ENCODE assay signal across 9 mouse cellular contexts in genomic region chr11:7705312-7705764, GRCm38 (mm10).
DNase-seq lines count a peak whose midpoint lies in the region; ATAC-seq lines count a peak whose summit lies in the region.
"Had no signal": no experiment of that assay in that cellular context is flagged by ENCODE, and none has a peak within 500 bp of the region (broad histone marks: within the 10 kb centered on the region; RNA-seq: fewer than 3 reads in every experiment).

No protein-coding gene starts in this region.

- no peak overlapping the region for H3K4me2 ChIP-seq in forebrain, embryonic 14.5 days (ENCODE audit: low read length)
- H3K4me2 ChIP-seq in forebrain, embryonic 12.5 days = no peak overlapping the region
- H3K4me2 ChIP-seq in midbrain, embryonic 13.5 days (replicated peaks) = no peak overlapping the region
- H3K4me2 ChIP-seq: hindbrain, embryonic 15.5 days had no signal

- H3K27ac ChIP-seq in forebrain, embryonic 14.5 days (ENCODE audit: low read depth, low read length) = no peak overlapping the region
- H3K27ac ChIP-seq in forebrain, embryonic 12.5 days = no peak overlapping the region
- H3K27ac ChIP-seq in midbrain, embryonic 13.5 days = no peak overlapping the region
- H3K27ac ChIP-seq: hindbrain, embryonic 15.5 days had no signal

- H3K4me1 ChIP-seq in forebrain, embryonic 14.5 days (ENCODE audit: control insufficient read depth, insufficient read depth, low read length) = no peaks in the 10 kb centered on the region
- H3K4me1 ChIP-seq in forebrain, embryonic 12.5 days = no peaks in the 10 kb centered on the region
- no peaks in the 10 kb centered on the region for H3K4me1 ChIP-seq in midbrain, embryonic 13.5 days (replicated peaks)
- H3K4me1 ChIP-seq: hindbrain, embryonic 15.5 days had no signal

- H3K9me3 ChIP-seq in forebrain, embryonic 14.5 days (replicated peaks; ENCODE audit: control insufficient read depth, low read length) = no peaks in the 10 kb centered on the region
- H3K9me3 ChIP-seq in forebrain, embryonic 12.5 days = no peaks in the 10 kb centered on the region
- no peaks in the 10 kb centered on the region for H3K9me3 ChIP-seq in midbrain, embryonic 13.5 days
- H3K9me3 ChIP-seq: hindbrain, embryonic 15.5 days had no signal

- H3K27me3 ChIP-seq in forebrain, embryonic 14.5 days (replicated peaks; ENCODE audit: control insufficient read depth, insufficient read depth, low read length) = no peaks in the 10 kb centered on the region
- H3K27me3 ChIP-seq in forebrain, embryonic 12.5 days = no peaks in the 10 kb centered on the region
- H3K27me3 ChIP-seq in midbrain, embryonic 13.5 days = no peaks in the 10 kb centered on the region
- H3K27me3 ChIP-seq: hindbrain, embryonic 15.5 days had no signal

- peak; percentile 79 for DNase-seq in forebrain, embryonic 14.5 days (ENCODE audit: low spot score)
- DNase-seq in urinary bladder, postnatal 14 days (ENCODE audit: low spot score) = peak; percentile 16
- no peak for DNase-seq in urinary bladder, postnatal 4 days (ENCODE audit: low spot score in 2 of 2)
- DNase-seq in layer of hippocampus, postnatal 10 days (ENCODE audit: low spot score in 2 of 2) = peak; percentile 6 to 18
- DNase-seq in right cerebral cortex, adult 2 months (ENCODE audit: low spot score in 2 of 2) = peak; percentile 22 to 40
- DNase-seq in testis, postnatal 10 days (ENCODE audit: low spot score) = no peak

- 72% methylated on average over 3 of the region's 3 CpGs for WGBS in forebrain, embryonic 14.5 days
- WGBS in forebrain, embryonic 12.5 days = 84% methylated on average over 3 of the region's 3 CpGs
- WGBS in midbrain, embryonic 13.5 days = 92% methylated on average over 3 of the region's 3 CpGs

- no peak overlapping the region for H3K4me3 ChIP-seq in forebrain, embryonic 14.5 days (ENCODE audit: low read depth, low read length)
- H3K4me3 ChIP-seq in forebrain, embryonic 12.5 days (replicated peaks) = no peak overlapping the region
- no peak overlapping the region for H3K4me3 ChIP-seq in midbrain, embryonic 13.5 days (replicated peaks)
- H3K4me3 ChIP-seq: hindbrain, embryonic 15.5 days had no signal

- ATAC-seq in forebrain, embryonic 14.5 days = peak; percentile 94
- ATAC-seq in forebrain, embryonic 12.5 days (ENCODE audit: low FRiP score) = no peak
- ATAC-seq in midbrain, embryonic 13.5 days = no peak

- no peak overlapping the region for H3K9ac ChIP-seq in forebrain, embryonic 14.5 days (ENCODE audit: low read length)
- no peak overlapping the region for H3K9ac ChIP-seq in forebrain, embryonic 12.5 days
- H3K9ac ChIP-seq in midbrain, embryonic 13.5 days (replicated peaks) = no peak overlapping the region
- H3K9ac ChIP-seq: hindbrain, embryonic 15.5 days had no signal

- H3K36me3 ChIP-seq in forebrain, embryonic 14.5 days (ENCODE audit: control insufficient read depth, insufficient read depth, low read length) = no peaks in the 10 kb centered on the region
- H3K36me3 ChIP-seq in forebrain, embryonic 12.5 days (replicated peaks) = no peaks in the 10 kb centered on the region
- no peaks in the 10 kb centered on the region for H3K36me3 ChIP-seq in midbrain, embryonic 13.5 days
- H3K36me3 ChIP-seq: hindbrain, embryonic 15.5 days had no signal

Comparison
In these comparisons a context has a peak if more than half of its experiments do, and no peak if none do; other contexts are left out.
1. DNase-seq: peak in forebrain, embryonic 14.5 days (single experiment), urinary bladder, postnatal 14 days (single experiment), layer of hippocampus, postnatal 10 days (2 of 2) and right cerebral cortex, adult 2 months (2 of 2); none in urinary bladder, postnatal 4 days (0 of 2) and testis, postnatal 10 days (single experiment).